Mouse (Mus musculus) embryonic facial prominence, embryonic 14.5 days (tissue): ENCODE measurements at regions not wholly inside any gene's neighbourhood (a gene's known extent, or its start where the extent isn't known, plus 50 kb on each side); places are given as distances from the start of the nearest gene placed in this dataset.
A peak's percentile ranks its signal among the peaks of the same experiment; 100 is the strongest.

Experiments used
- ATAC-seq: fragments of 200-750 bp; cut with Nextera tagmentation; 2 replicates; pipeline ENCODE4 v1.8.0; 2017; ENCODE audit warnings: low read depth, moderate number of reproducible peaks, moderate TSS enrichment
- DNase-seq: peaks from one replicate; pipeline ENCODE4 v3.0.0-alpha.2; 2015; ENCODE audit warnings: low spot score
- H3K27ac ChIP-seq: fragments of 300-500 bp; sonication (generic); replicated peaks from 2 replicates; pipeline ENCODE4 v1.5.1; 2014; ENCODE audit warnings: low read depth, mild to moderate bottlenecking, low read length, moderate library complexity
- H3K27me3 ChIP-seq: fragments of 300-500 bp; sonication (generic); replicated peaks from 2 replicates; pipeline ENCODE4 v1.6.1; 2014; ENCODE audit warnings: low read length; ENCODE audit not compliant: control insufficient read depth, insufficient read depth
- H3K36me3 ChIP-seq: fragments of 300-500 bp; sonication (generic); 2 replicates; pipeline ENCODE4 v1.6.1; 2014; ENCODE audit warnings: low read length, mixed read lengths; ENCODE audit not compliant: control insufficient read depth, insufficient read depth
- H3K4me1 ChIP-seq: fragments of 300-500 bp; sonication (generic); 2 replicates; pipeline ENCODE4 v1.6.1; 2014; ENCODE audit warnings: antibody characterized with exemption, low read length; ENCODE audit not compliant: control insufficient read depth, insufficient read depth
- H3K4me2 ChIP-seq: fragments of 300-500 bp; sonication (generic); 2 replicates; pipeline ENCODE4 v1.6.1; 2014; ENCODE audit warnings: low read depth, mild to moderate bottlenecking, low read length, moderate library complexity, mixed read lengths
- H3K4me3 ChIP-seq: fragments of 300-500 bp; sonication (generic); 2 replicates; pipeline ENCODE4 v1.5.1; 2014; ENCODE audit warnings: low read depth, mild to moderate bottlenecking, low read length
- H3K9ac ChIP-seq: fragments of 300-500 bp; sonication (generic); 2 replicates; pipeline ENCODE4 v1.6.1; 2014; ENCODE audit warnings: low read depth, mild to moderate bottlenecking, low read length, moderate library complexity, mixed read lengths
- H3K9me3 ChIP-seq: fragments of 300-500 bp; sonication (generic); 2 replicates; pipeline ENCODE4 v1.6.1; 2016; ENCODE audit warnings: low read length; ENCODE audit not compliant: control insufficient read depth
- WGBS: fragments of 180-500 bp; shearing (Covaris S2); extraction: QIAGEN DNeasy Blood & Tissue Kit; methylation state at CpG from one replicate; pipeline ENCODE4 v1.1.7; 2014; 5-methylcytosine and 5-hydroxymethylcytosine counted together

DNA sequence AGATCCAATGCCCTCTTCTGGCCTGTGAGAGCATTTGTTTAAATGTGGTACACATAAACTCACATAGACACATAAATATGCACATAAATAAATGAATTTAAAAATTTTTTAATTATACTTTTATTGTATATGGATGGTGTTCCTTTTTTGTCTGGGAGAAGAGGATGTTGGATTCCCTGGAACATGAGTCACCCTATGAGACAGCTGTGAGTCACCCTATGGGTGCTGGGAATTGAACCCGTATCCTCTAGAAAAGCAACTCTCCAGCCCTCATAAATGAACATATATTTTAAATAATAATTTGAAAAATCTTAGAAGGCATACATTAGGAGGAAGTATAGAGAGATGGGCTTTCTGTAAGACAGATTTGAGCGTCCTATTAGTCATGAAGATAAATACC, 76.1 kb upstream of the Dynlt3 start:
- no peak for DNase-seq
- no peak for ATAC-seq
- Histone ChIP-seq H3K9ac (no peak overlapping the region), H3K27ac (no peak overlapping the region), H3K4me3 (no peak overlapping the region), H3K9me3 (no peaks in the 10 kb centered on the region), H3K36me3 (no peaks in the 10 kb centered on the region), H3K4me2 (no peak overlapping the region), H3K27me3 (no peaks in the 10 kb centered on the region), H3K4me1 (no peaks in the 10 kb centered on the region)
- WGBS: 80% methylated on average over 2 of the region's 2 CpGs

DNA sequence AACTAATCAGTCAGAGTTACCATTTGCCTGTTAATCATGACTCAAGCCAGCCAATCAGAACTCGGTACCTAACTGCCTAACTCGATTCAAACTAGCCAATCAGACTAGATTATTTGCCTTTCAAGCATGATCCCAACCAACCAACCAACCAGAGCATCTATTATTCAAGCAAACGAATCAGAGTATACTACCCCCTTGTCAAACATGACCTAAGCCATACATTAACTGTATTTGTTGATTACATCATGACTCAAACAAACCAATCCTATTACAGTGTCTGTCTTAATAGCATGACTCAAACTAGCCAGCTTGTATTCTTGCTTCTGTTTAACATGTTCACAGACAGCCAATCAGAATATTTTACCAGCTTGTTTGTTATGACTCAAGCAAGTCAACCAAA, 79.7 kb upstream of the Dynlt3 start:
- no peak overlapping the region for H3K9ac ChIP-seq
- no peak overlapping the region for H3K27ac ChIP-seq
- DNase-seq: no peak
- H3K4me2 ChIP-seq: no peak overlapping the region
- no peaks in the 10 kb centered on the region for H3K27me3 ChIP-seq
- H3K4me1 ChIP-seq: no peaks in the 10 kb centered on the region
- H3K4me3 ChIP-seq: no peak overlapping the region
- 84% methylated on average over 3 of the region's 3 CpGs for WGBS
- no peaks in the 10 kb centered on the region for H3K36me3 ChIP-seq
- ATAC-seq: no peak
- no peaks in the 10 kb centered on the region for H3K9me3 ChIP-seq

DNA sequence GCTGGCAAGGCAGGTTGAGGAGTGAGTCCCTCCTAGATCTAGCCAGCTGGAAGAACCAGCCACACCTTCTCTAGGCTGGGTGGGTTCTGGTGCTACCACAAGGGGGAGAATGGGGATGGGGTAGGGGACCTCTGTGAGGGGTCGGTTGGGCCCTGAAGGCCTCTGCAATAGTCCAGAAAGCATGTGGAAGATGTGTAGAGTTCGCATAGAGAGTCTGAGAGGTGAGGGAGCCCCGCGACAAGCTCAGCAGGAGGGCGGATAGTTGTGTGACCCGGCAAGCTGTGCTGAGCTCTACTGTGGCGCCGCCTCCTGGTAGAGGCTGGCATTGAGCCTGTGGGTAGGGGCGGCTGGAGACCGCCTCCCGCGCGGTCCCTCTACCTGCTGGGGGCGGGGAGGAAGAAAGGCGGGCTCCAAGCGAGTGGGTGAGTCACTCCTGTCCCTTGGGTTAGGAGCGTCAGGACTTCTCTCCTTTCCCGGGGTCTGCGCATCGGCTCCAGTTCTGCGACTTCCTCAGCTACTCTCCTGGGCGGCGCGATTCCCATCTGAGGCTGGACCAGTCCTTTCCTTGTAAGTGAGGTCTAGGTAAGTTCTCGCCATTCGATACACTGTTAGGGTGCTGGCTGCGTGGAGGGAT, 84.6 kb upstream of the Dynlt3 start:
- Histone ChIP-seq H3K27ac (no peak overlapping the region), H3K4me3 (peak overlapping the region; percentile 34), H3K4me1 (no peaks in the 10 kb centered on the region), H3K4me2 (peak overlapping the region; percentile 51), H3K27me3 (no peaks in the 10 kb centered on the region), H3K9ac (no peak overlapping the region), H3K9me3 (no peaks in the 10 kb centered on the region), H3K36me3 (no peaks in the 10 kb centered on the region)
- peak; percentile 29 for DNase-seq
- WGBS: 41% methylated on average over 20 of the region's 27 CpGs
- ATAC-seq: peak; percentile 79

DNA sequence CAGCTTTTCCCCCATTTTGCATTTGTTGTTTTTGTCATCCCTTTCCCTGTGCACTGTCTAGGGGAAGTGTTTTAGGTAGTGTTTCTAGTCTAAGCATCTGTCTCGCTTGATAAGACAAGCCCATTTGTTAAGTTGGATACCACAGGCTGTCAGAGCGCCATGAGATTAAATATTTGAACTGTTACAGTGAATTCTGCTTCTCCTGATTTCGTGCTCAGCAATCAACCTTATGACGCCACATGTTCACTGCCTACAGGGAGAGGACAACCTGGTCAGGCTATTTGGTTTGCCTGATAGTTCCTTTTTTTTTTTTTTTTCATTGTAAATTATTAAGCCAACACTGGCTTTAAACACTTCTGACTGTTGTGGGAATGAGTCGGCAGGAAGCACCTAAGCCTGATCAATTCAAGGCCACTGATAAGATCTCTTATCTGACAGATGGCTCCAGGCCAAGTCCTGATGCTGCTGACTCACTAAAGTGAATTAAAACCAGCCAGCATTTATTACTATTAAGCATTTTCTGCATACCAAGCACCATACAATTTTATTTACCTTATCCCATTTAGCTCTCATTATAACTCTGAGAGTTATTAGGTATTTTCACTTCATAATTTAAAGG, 90.3 kb upstream of the Dynlt3 start:
- H3K4me1 ChIP-seq: no peaks in the 10 kb centered on the region
- no peak overlapping the region for H3K4me2 ChIP-seq
- H3K9me3 ChIP-seq: no peaks in the 10 kb centered on the region
- no peaks in the 10 kb centered on the region for H3K27me3 ChIP-seq
- no peaks in the 10 kb centered on the region for H3K36me3 ChIP-seq
- no peak overlapping the region for H3K9ac ChIP-seq
- ATAC-seq (no peak), DNase-seq (no peak)
- no peak overlapping the region for H3K27ac ChIP-seq
- WGBS: 58% methylated on average over 5 of the region's 5 CpGs
- no peak overlapping the region for H3K4me3 ChIP-seq

DNA sequence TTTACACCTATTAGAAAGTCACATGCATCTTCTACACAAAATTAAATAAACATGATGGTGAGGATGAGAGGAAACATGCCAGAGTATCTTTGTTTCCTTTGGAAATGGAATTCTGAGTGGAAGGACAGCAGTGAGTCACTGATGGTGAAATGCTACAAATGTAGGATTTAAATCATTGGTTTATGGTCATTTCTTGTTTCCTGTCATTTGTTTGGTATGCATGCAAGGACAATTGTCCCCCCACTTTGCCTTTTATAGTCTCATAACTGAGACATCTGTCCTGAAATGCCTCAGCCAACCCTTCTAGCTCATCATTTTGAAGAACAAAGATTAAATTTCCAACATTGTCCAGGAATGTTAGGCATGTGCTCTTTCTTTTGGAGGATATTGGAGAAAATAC, 77.2 kb upstream of the Hypm start:
- no peaks in the 10 kb centered on the region for H3K4me1 ChIP-seq
- no peak overlapping the region for H3K27ac ChIP-seq
- no peak overlapping the region for H3K4me2 ChIP-seq
- DNase-seq (no peak), ATAC-seq (no peak)
- H3K27me3 ChIP-seq: no peaks in the 10 kb centered on the region
- no peaks in the 10 kb centered on the region for H3K36me3 ChIP-seq
- no peak overlapping the region for H3K9ac ChIP-seq
- H3K9me3 ChIP-seq: no peaks in the 10 kb centered on the region
- H3K4me3 ChIP-seq: no peak overlapping the region

DNA sequence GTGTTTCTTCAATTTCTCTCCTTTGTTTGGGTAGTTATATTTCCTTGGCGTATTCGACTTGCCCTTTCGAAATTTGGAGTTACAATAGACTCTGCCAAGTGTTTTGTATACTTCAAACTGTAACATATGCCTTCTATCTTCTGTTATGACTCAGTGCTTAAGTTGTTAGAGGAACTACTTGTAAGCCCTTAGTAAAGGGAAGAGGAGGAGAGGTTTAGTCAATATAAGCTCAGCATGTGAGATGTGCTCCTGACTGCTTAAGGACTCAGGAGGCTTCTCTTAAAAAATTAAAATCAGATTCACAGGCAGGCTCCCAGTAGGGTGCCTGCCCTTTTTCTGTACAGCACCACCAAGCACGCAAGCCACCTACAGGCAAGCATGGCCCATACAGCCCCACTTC, 69.2 kb upstream of the Hypm start:
- Histone ChIP-seq H3K9ac (no peak overlapping the region), H3K4me2 (no peak overlapping the region), H3K27ac (no peak overlapping the region), H3K9me3 (no peaks in the 10 kb centered on the region), H3K27me3 (no peaks in the 10 kb centered on the region), H3K36me3 (no peaks in the 10 kb centered on the region), H3K4me1 (no peaks in the 10 kb centered on the region), H3K4me3 (no peak overlapping the region)
- ATAC-seq: no peak
- DNase-seq: no peak
- WGBS: 78% methylated on average over 4 of the region's 4 CpGs

DNA sequence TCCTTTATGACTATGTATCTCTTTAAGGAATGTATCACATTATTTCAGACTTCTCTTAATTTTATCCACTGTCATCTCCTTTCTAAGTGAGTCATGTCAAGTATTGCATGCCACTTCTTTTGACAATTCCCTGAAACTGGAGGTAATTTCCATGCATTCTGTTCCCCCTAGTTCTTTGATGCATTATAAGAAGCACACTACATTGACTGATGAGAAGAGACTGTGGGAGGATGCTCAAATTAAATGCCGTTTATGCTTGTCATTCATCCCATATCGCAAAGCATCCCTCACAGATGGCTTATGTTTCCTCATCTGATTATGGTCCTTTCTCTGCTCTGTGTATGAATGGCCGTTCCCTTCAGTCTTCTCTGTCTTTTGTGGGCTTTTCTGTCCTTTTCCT, 57.2 kb upstream of the Hypm start:
- Histone ChIP-seq H3K9me3 (no peaks in the 10 kb centered on the region), H3K9ac (no peak overlapping the region), H3K36me3 (no peaks in the 10 kb centered on the region), H3K4me2 (no peak overlapping the region), H3K27me3 (no peaks in the 10 kb centered on the region), H3K27ac (no peak overlapping the region), H3K4me1 (no peaks in the 10 kb centered on the region), H3K4me3 (no peak overlapping the region)
- DNase-seq (no peak), ATAC-seq (no peak)
- WGBS: 74% methylated on average over 3 of the region's 3 CpGs
